Mouse (Mus musculus): Measurements from ENCODE around the gene Card9. TPM values are rescaled to one million over a fixed set of nuclear protein-coding genes. Genes with fewer than 3 reads are reported as not detected.
"Not testable (repeated sequence)": the region's sequence is repeated elsewhere in the genome, so short reads cannot be mapped to it uniquely, and the experiment has no call there.

Card9 gene
- polyA plus RNA-seq, 1 experiment from 2014 or later: 1.2 TPM

DNA sequence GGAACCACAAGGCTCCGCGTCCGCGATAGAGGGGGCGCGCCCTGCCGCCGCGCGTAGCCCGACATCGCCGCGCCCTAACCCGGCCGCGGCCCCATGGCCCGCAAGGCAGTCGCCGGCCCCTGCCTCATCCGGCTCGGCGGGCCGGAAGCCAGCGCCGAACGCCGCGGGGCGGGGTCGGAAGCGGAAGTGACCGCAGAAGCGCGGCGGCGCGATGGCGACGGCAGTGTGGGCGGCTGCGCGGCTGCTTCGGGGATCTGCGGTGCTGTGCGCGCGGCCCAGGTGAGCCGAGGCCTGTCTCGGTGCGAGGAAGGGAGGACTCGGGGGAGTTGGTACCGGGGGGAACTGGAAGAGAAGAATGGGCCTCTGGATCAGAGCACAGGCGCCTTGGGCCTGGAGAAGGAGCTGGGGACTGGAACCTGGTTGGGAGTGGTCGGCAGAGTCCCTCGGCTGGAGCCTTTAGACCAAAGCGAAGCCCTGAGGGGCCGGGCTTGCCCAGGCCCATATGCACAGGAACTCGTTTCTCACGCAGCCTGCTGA, 28.5 kb upstream of the Card9 start, which contains the start of the genes Entr1 and Pmpca:
Entr1 (minus strand) TSS at position 163 of the 537 bp plus-strand sequence.
Pmpca (plus strand) TSS at position 186 of the 537 bp plus-strand sequence.
- ATAC-seq: peak; percentile 90
- Histone ChIP-seq H3K9ac (peak within 1 kb of the TSS; percentile 86), H3K36me3 (peaks cover 75% of the 10 kb centered on the region), H3K4me2 (peak within 1 kb of the TSS; percentile 86), H3K4me1 (peaks cover 29% of the 10 kb centered on the region), H3K9me3 (replicated peaks) (no peaks in the 10 kb centered on the region), H3K27ac (peak within 1 kb of the TSS; percentile 83), H3K27me3 (replicated peaks) (no peaks in the 10 kb centered on the region), H3K4me3 (peak within 1 kb of the TSS; percentile 92)
- under 1% methylated on average over 60 of the region's 60 CpGs for WGBS (ENCODE audit: insufficient replicate concordance)

DNA sequence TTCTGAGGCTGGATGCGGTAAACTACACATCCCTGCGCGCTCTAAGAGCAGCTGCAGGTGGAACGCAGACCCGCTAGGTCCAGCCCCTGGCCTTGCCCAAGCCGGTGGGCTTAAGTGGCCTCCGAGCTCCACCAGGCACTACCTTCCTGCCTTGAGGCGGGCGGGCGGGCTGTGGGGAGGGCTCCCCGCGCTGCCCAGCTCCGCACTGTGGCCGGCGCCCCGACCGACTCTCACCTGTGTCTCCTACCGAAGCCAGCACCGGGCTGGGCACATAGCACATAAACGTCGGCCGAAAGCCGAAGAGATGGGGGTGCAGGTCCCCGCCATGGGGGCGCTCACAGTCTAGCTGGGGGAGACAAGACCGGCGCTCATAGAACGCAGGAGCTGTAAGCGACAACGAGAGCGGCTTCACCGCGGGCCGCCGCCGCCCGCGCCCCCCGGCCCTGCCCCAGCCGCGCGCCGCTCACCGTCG, 28.0 kb upstream of the Card9 start:
- H3K27me3 ChIP-seq (replicated peaks): no peaks in the 10 kb centered on the region
- peak overlapping the region; percentile 86 for H3K9ac ChIP-seq
- peak; percentile 70 for ATAC-seq
- peak overlapping the region; percentile 92 for H3K4me3 ChIP-seq
- H3K4me1 ChIP-seq: peaks cover 29% of the 10 kb centered on the region
- WGBS (ENCODE audit: insufficient replicate concordance): under 1% methylated on average over 44 of the region's 45 CpGs
- peaks cover 75% of the 10 kb centered on the region for H3K36me3 ChIP-seq
- peak overlapping the region; percentile 83 for H3K27ac ChIP-seq
- H3K9me3 ChIP-seq (replicated peaks): no peaks in the 10 kb centered on the region
- peak overlapping the region; percentile 86 for H3K4me2 ChIP-seq

DNA sequence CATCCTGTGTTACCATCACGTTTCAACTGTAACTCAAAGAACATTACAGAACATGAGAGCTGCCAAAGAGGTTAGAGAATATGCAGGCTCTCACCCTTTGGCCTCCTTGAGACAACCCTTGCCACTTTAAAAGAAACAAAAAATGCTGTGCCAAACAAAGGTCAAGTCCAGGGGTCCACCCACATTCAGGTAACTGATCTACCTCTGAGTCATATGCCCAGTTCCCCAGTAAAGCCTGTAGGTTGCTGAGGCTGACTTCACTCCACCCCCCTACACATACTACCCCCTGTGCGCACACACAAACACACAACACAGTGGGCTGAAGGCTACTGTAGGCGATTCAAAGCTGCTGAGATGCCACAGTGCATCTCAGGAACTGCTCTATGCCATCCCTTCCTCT, 27.0 kb upstream of the Card9 start:
- Histone ChIP-seq H3K27ac (no peak overlapping the region), H3K9ac (peak overlapping the region; percentile 86), H3K4me1 (peaks cover 29% of the 10 kb centered on the region), H3K9me3 (replicated peaks) (no peaks in the 10 kb centered on the region), H3K36me3 (peaks cover 75% of the 10 kb centered on the region), H3K27me3 (replicated peaks) (no peaks in the 10 kb centered on the region), H3K4me3 (peak overlapping the region; percentile 92), H3K4me2 (peak overlapping the region; percentile 86)
- WGBS (ENCODE audit: insufficient replicate concordance): 82% methylated on average over 3 of the region's 3 CpGs
- no peak for ATAC-seq

DNA sequence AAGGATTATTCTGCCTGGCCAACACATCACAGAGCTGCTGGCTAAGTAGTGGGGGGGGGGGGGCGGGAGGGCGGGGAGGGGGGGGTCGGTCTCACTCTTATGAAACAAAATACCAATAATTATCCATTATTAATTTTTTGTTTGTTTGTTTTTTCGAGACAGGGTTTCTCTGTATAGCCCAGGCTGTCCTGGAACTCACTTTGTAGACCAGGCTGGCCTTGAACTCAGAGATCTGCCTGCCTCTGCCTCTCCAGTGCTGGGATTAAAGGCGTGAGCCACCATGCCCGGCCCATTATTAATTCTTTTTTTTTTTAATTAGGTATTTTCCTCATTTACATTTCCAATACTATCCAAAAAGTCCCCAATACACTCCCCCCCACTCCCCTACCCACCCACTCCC, 20.2 kb upstream of the Card9 start:
- Histone ChIP-seq H3K9ac (peak overlapping the region; percentile 86), H3K4me3 (peak overlapping the region; percentile 91), H3K4me1 (peaks cover 20% of the 10 kb centered on the region), H3K36me3 (peaks cover 74% of the 10 kb centered on the region), H3K27ac (peak overlapping the region; percentile 77; the same call in 1 of the 2 replicates), H3K4me2 (peak overlapping the region; percentile 95)
- not testable (repeated sequence) for H3K9me3 ChIP-seq (replicated peaks); H3K27me3 ChIP-seq (replicated peaks); ATAC-seq
- WGBS (ENCODE audit: insufficient replicate concordance): 27% methylated on average over 5 of the region's 6 CpGs

DNA sequence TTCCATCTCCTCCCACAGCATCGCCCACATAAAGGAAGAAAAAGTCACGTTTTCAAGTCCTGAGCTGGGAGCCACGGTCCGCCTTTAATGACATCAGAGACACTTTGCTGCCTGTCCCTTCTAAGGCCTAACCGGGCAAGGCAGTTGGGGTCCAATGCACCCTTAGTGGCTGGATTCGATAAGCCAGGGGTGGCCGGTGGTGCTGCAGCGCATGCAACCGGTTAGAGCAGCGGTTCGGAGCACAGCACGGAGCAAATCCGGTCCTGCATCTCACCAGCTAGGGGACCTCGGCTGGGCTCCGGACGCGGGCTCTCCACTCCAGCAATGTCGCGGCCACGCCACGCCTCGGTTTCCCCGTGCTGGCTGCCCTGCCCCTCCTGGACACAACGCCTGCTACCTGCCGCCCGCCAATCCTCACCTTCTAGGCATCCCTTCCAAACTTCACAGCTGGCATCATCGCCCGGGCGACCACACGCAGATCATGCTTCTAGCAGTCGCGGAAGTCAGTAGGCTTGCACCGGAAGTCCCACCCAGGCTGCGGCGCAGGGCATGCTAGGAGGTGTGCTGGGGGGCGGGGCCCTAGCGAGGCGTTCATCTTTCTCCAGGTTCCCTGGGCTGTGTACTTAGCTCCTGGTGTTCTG, 19.5 kb upstream of the Card9 start, which contains the start of gene Snapc4:
Snapc4 (minus strand) TSS at position 523 of the 641 bp plus-strand sequence.
- Histone ChIP-seq H3K27me3 (replicated peaks) (no peaks in the 10 kb centered on the region), H3K9ac (peak within 1 kb of the TSS; percentile 86), H3K9me3 (replicated peaks) (no peaks in the 10 kb centered on the region), H3K4me3 (peak within 1 kb of the TSS; percentile 91), H3K4me2 (peak within 1 kb of the TSS; percentile 95), H3K4me1 (peaks cover 20% of the 10 kb centered on the region), H3K36me3 (peaks cover 74% of the 10 kb centered on the region), H3K27ac (peak within 1 kb of the TSS; percentile 77)
- WGBS (ENCODE audit: insufficient replicate concordance): under 1% methylated on average over 38 of the region's 38 CpGs
- peak; percentile 93 for ATAC-seq

DNA sequence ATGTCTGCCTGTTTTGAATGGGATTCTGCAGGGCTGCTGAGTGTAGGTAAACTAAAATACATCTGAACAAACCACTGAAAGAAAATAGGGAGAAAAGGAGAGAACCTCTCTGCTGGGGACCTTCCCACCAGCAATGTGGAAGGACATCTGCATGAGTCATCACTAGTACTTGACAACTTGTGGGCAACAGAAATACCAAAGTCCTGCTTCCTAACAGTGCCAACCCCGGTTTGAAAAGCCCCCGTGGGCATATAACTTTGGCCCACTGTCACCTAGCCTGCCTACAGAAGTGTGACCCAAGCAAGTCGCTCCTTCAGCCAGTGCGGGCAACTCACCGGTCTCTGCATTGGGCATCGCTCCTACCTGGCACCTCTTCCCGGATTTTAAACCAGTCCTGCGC, 11.7 kb upstream of the Card9 start:
- WGBS (ENCODE audit: insufficient replicate concordance): 87% methylated on average over 8 of the region's 8 CpGs
- no peak for ATAC-seq
- peaks cover 100% of the 10 kb centered on the region for H3K36me3 ChIP-seq

DNA sequence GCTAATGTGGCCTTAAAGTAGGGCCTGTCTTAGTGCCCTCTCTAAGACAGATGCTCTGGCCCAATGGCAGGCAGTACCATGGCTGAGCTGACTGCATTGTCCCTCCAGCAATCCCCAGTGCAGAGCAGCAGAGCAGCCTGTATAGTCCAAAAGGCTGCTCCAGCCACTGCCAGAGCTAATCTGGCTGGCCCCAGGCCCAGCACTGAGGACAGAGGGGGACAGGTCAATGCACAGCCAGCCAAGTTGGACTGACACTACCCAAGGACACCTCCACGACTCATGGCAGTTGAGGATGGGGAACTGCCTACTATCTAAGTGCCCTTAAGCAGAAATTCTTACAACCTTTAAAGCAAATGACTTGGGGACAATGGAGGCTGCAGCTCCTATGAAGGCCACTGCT, 7.9 kb upstream of the Card9 start:
- Histone ChIP-seq H3K4me1 (no peaks in the 10 kb centered on the region), H3K9me3 (replicated peaks) (no peaks in the 10 kb centered on the region), H3K4me2 (no peak overlapping the region), H3K27me3 (replicated peaks) (no peaks in the 10 kb centered on the region), H3K4me3 (no peak overlapping the region), H3K9ac (no peak overlapping the region), H3K27ac (no peak overlapping the region), H3K36me3 (peaks cover 100% of the 10 kb centered on the region)
- WGBS (ENCODE audit: insufficient replicate concordance): 68% methylated on average over 1 of the region's 1 CpGs
- no peak for ATAC-seq

More for the DNA sequence above, 11.7 kb upstream of the Card9 start:
- Histone ChIP-seq H3K9me3 (replicated peaks) (no peaks in the 10 kb centered on the region), H3K9ac (no peak overlapping the region), H3K4me2 (no peak overlapping the region), H3K27ac (no peak overlapping the region), H3K27me3 (replicated peaks) (no peaks in the 10 kb centered on the region), H3K4me3 (no peak overlapping the region), H3K4me1 (no peaks in the 10 kb centered on the region)

DNA sequence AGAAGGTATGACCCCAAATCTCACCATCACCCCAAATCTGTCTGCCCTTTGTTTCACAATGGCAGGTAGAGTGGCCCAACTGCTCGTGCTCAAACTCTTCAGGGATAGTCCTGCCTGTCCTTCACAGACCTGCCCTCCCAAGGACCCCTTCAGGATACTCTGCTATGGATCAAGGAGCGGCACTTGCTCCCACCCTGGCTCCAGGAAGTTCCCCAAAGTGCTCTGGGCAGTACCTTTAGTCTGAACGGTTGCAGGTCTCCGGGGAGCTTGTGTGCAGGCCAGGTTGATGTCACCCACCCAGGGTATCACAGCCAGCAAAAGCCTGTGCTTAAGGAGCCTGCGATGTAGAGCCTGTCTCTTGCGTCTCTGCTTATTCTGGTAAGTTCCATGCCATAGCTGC, 7.2 kb upstream of the Card9 start:
- no peaks in the 10 kb centered on the region for H3K9me3 ChIP-seq (replicated peaks)

DNA sequence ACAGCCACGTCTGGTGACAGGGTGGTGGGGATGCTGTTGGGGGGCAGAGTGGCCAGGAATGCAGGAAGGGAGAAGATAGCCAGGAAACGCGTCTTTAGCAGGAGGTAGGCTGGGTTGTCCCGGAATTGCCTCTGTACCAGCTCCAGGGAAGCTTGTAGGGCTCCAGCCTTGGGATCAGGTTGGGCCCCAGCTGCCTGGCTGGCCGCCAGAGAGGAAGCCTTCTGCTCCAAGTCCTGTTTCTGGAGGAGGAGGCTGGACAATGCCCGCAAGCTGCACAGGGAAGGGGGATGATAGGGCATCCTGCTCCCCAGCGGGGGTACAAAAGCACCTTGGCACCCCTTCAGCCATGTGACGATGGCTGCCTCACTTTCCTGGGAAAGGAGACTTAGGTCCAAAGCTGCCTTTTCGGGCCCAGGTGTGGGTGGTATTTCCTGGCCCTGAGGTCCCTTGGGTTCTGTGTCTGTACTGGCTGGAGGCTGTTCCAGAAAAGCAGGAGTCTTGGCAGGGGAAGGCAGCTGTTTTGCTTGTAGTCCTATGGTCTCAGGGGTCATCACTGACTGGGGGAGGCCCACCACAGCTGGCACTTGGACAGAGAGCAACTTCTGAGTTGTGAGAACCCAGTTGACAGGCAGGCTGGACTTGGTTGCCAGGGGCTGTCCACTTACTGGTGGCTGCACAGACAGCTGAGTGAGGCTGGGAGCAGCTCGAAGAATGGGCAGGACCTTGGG, 4.2 kb upstream of the Card9 start:
- Histone ChIP-seq H3K4me3 (no peak overlapping the region), H3K4me2 (no peak overlapping the region), H3K27me3 (replicated peaks) (no peaks in the 10 kb centered on the region), H3K27ac (no peak overlapping the region), H3K4me1 (no peaks in the 10 kb centered on the region), H3K36me3 (peaks cover 76% of the 10 kb centered on the region), H3K9ac (no peak overlapping the region), H3K9me3 (replicated peaks) (no peaks in the 10 kb centered on the region)
- no peak for ATAC-seq
- 80% methylated on average over 10 of the region's 10 CpGs for WGBS (ENCODE audit: insufficient replicate concordance)

More for the DNA sequence above, 7.2 kb upstream of the Card9 start:
- Histone ChIP-seq H3K4me1 (no peaks in the 10 kb centered on the region), H3K36me3 (peaks cover 100% of the 10 kb centered on the region), H3K27ac (no peak overlapping the region), H3K27me3 (replicated peaks) (no peaks in the 10 kb centered on the region), H3K4me3 (no peak overlapping the region), H3K4me2 (no peak overlapping the region), H3K9ac (no peak overlapping the region)
- no peak for ATAC-seq
- WGBS (ENCODE audit: insufficient replicate concordance): 86% methylated on average over 6 of the region's 6 CpGs

DNA sequence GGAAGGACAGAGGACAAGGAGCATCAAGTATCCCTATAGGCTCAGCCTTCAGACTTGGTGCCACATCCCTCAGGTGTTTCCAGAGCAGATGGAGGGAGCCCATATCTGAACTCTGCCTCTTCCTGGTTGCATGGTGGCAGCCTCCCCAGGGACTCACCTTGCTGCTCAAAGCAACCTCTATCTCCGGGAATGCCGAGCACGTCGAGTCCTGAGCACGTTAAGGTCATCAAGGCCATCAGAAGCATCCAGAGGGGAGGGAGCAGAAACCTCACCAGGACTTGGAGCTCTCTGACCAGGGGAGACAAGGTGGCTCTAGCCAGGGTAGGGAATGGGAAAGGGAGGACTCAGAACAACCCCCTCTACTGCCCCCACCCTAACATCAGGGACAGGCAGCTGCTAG, 2.8 kb upstream of the Card9 start:
- no peak overlapping the region for H3K27ac ChIP-seq
- WGBS (ENCODE audit: insufficient replicate concordance): 74% methylated on average over 5 of the region's 5 CpGs
- ATAC-seq: no peak

DNA sequence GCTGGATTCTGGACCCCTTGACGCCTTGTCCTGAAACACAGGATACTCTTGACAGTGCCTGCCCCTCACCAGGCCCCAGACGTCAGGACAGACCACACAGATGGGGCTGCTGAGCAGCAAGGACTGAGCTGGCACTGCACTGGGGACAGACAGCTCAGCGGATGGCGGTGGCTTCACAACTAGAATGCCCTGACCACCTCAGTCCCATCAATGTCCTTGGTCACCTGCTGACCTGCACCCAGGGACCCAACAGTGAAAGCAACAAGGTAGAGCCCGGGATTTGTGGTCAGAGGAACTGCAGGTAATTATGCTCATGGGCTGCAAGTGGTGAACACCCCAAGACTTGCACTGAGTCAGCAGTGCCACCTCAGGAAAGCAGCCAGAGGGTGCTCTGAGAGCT, 2.3 kb upstream of the Card9 start:
- H3K4me1 ChIP-seq: 0 out of 2 replicates have a peak, but pooled peaks cover 4% of the 10 kb centered on the region
- no peak overlapping the region for H3K4me2 ChIP-seq
- H3K36me3 ChIP-seq: peaks cover 57% of the 10 kb centered on the region
- no peak overlapping the region for H3K4me3 ChIP-seq
- WGBS (ENCODE audit: insufficient replicate concordance): 77% methylated on average over 5 of the region's 5 CpGs
- no peaks in the 10 kb centered on the region for H3K9me3 ChIP-seq (replicated peaks)
- no peak overlapping the region for H3K27ac ChIP-seq
- ATAC-seq: no peak
- no peaks in the 10 kb centered on the region for H3K27me3 ChIP-seq (replicated peaks)
- H3K9ac ChIP-seq: no peak overlapping the region

More for the DNA sequence above, 2.8 kb upstream of the Card9 start:
- H3K4me1 ChIP-seq: 0 out of 2 replicates have a peak, but pooled peaks cover 4% of the 10 kb centered on the region
- no peak overlapping the region for H3K9ac ChIP-seq
- no peaks in the 10 kb centered on the region for H3K9me3 ChIP-seq (replicated peaks)
- no peak overlapping the region for H3K4me3 ChIP-seq
- H3K27me3 ChIP-seq (replicated peaks): no peaks in the 10 kb centered on the region
- peaks cover 62% of the 10 kb centered on the region for H3K36me3 ChIP-seq
- no peak overlapping the region for H3K4me2 ChIP-seq

DNA sequence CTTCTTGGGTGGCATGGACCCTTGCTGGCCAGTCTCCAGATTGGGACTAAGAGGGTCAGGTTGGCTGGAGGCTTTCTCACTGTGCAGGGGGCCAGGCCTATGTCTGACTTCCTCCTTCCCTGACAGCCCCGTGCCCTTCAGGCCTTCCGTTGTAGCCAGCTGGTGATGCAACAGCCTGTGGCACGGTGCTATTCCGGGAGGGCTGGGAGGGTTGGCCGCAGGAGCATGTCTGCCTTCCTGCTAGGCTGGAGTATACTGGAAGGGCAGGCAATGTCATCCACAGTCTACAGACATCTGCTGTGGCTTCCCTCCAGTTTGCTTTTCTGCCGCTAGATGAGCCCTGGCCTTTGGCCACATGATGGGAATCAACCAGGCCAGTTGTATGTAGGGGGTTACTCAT, 735 bp downstream of the Card9 start:
- 37% methylated on average over 6 of the region's 6 CpGs for WGBS (ENCODE audit: insufficient replicate concordance)
- Histone ChIP-seq H3K4me2 (peak overlapping the region; percentile 14; the same call in 1 of the 2 replicates), H3K27ac (no peak overlapping the region)

More for the DNA sequence above, 735 bp downstream of the Card9 start:
- no peaks in the 10 kb centered on the region for H3K9me3 ChIP-seq (replicated peaks)
- H3K4me3 ChIP-seq: no peak overlapping the region; the same call in 1 of the 2 replicates
- no peak for ATAC-seq
- H3K27me3 ChIP-seq (replicated peaks): no peaks in the 10 kb centered on the region
- H3K4me1 ChIP-seq: 0 out of 2 replicates have a peak, but pooled peaks cover 4% of the 10 kb centered on the region
- H3K36me3 ChIP-seq: peaks cover 27% of the 10 kb centered on the region
- H3K9ac ChIP-seq: no peak overlapping the region

All from liver, embryonic 12.5 days (tissue).